Mouse (Mus musculus) CH12.LX (cell line): Measurements from ENCODE around the gene Tbx15. TPM values are rescaled to one million over a fixed set of nuclear protein-coding genes. Genes with fewer than 3 reads are reported as not detected.

Source experiments
- DNase-seq: peaks from one replicate; pipeline ENCODE4 v3.0.0-alpha.2; 2013; ENCODE audit errors: extremely low read depth
- H3K27ac ChIP-seq: 2 replicates; pipeline ENCODE4 v1.5.1; 2012; ENCODE audit warnings: low read depth, mild to moderate bottlenecking, control low read depth, moderate library complexity; ENCODE audit not compliant: insufficient read depth
- H3K27me3 ChIP-seq: replicated peaks from 2 replicates; pipeline ENCODE3; 2012; ENCODE audit warnings: inconsistent platforms
- H3K36me3 ChIP-seq, 2 experiments: replicated peaks in 1 of 2; 2 replicates each; pipeline versions ENCODE3 to v1.6.1; 2012; ENCODE audit warnings: inconsistent platforms in 1 of 2, low read length in 1 of 2, mild to moderate bottlenecking in 1 of 2, mixed read lengths in 1 of 2, moderate library complexity in 1 of 2; ENCODE audit not compliant: control insufficient read depth in 1 of 2, insufficient read depth in 1 of 2
- H3K4me1 ChIP-seq, 2 experiments: 2 replicates each; pipeline ENCODE4 v1.6.1; 2012; ENCODE audit warnings: inconsistent platforms in 1 of 2, moderate library complexity in 1 of 2; ENCODE audit not compliant: insufficient read depth in 2 of 2, control insufficient read depth in 1 of 2
- H3K4me2 ChIP-seq: 2 replicates; pipeline ENCODE4 v1.6.1; 2012; ENCODE audit warnings: low read depth, mild to moderate bottlenecking, control low read depth; ENCODE audit not compliant: poor library complexity, insufficient read depth, severe bottlenecking
- H3K4me3 ChIP-seq, 3 experiments: fragments of 150-350 bp in 1 of 3; sonication (generic) in 1 of 3; replicated peaks in 1 of 3; 2 replicates each; pipeline versions ENCODE3 to v1.5.1; 2011 to 2012; ENCODE audit warnings: low read depth in 2 of 3, low read length in 2 of 3, mild to moderate bottlenecking in 2 of 3, moderate library complexity in 2 of 3, control low read depth in 1 of 3, improper control_type of control experiment in 1 of 3, inconsistent platforms in 1 of 3, mixed read lengths in 1 of 3; ENCODE audit not compliant: poor library complexity in 1 of 3
- H3K79me2 ChIP-seq: replicated peaks from 2 replicates; pipeline ENCODE4 v1.6.1; 2012; ENCODE audit warnings: mild to moderate bottlenecking, moderate library complexity; ENCODE audit not compliant: control insufficient read depth, poor library complexity, insufficient read depth, severe bottlenecking; ENCODE audit errors: extremely low read depth
- H3K9ac ChIP-seq: 2 replicates; pipeline ENCODE4 v1.6.1; 2012; ENCODE audit warnings: low read depth, mild to moderate bottlenecking, control low read depth, moderate library complexity; ENCODE audit not compliant: insufficient read depth
- H3K9me3 ChIP-seq: replicated peaks from 2 replicates; pipeline ENCODE3; 2012; ENCODE audit warnings: low read length, inconsistent platforms, mixed read lengths
- BHLHE40 ChIP-seq: IDR thresholded peaks from 2 replicates; pipeline ENCODE4 v1.6.1; 2011; ENCODE audit warnings: mild to moderate bottlenecking, low read depth, low read length, improper control_type of control experiment
- CHD1 ChIP-seq: IDR thresholded peaks from 2 replicates; pipeline ENCODE4 v1.6.1; 2012; ENCODE audit warnings: low read depth, low read length, improper control_type of control experiment, inconsistent platforms
- CHD2 ChIP-seq: IDR thresholded peaks from 2 replicates; pipeline ENCODE4 v1.6.1; 2011; ENCODE audit warnings: low read length, improper control_type of control experiment
- CTCF ChIP-seq, 2 experiments: IDR thresholded peaks in 1 of 2; conservative IDR thresholded peaks in 1 of 2; 2 replicates each; pipeline ENCODE4 v1.5.1; 2011 to 2012; ENCODE audit warnings: low read depth in 2 of 2, low read length in 2 of 2, improper control_type of control experiment in 1 of 2, inconsistent platforms in 1 of 2, mild to moderate bottlenecking in 1 of 2, moderate library complexity in 1 of 2
- E2F4 ChIP-seq: IDR thresholded peaks from 2 replicates; pipeline ENCODE4 v1.6.1; 2011; ENCODE audit warnings: low read depth, low read length, improper control_type of control experiment; ENCODE audit not compliant: insufficient replicate concordance
- EP300 ChIP-seq: IDR thresholded peaks from 2 replicates; pipeline ENCODE4 v1.6.1; 2011; ENCODE audit warnings: low read length, improper control_type of control experiment
- ETS1 ChIP-seq: conservative IDR thresholded peaks from 2 replicates; pipeline ENCODE4 v1.6.1; 2012; ENCODE audit warnings: low read depth, mild to moderate bottlenecking, inconsistent platforms, low read length, improper control_type of control experiment, moderate library complexity
- GABPA ChIP-seq: IDR thresholded peaks from 2 replicates; pipeline ENCODE4 v1.6.1; 2012; ENCODE audit warnings: low read depth, low read length, improper control_type of control experiment, inconsistent platforms; ENCODE audit not compliant: insufficient replicate concordance
- HCFC1 ChIP-seq: IDR thresholded peaks from 2 replicates; pipeline ENCODE4 v1.6.1; 2012; ENCODE audit warnings: low read depth, mild to moderate bottlenecking, inconsistent platforms, low read length, improper control_type of control experiment
- JUN ChIP-seq: IDR thresholded peaks from 2 replicates; pipeline ENCODE4 v1.6.1; 2011; ENCODE audit warnings: low read depth, mild to moderate bottlenecking, low read length, improper control_type of control experiment, moderate library complexity; ENCODE audit not compliant: insufficient read depth
- JUND ChIP-seq: conservative IDR thresholded peaks from 2 replicates; pipeline ENCODE4 v1.6.1; 2011; ENCODE audit warnings: low read depth, low read length, improper control_type of control experiment
- MAFK ChIP-seq: IDR thresholded peaks from 2 replicates; pipeline ENCODE4 v1.6.1; 2011; ENCODE audit warnings: low read length, improper control_type of control experiment; ENCODE audit not compliant: insufficient replicate concordance
- MAX ChIP-seq: IDR thresholded peaks from 2 replicates; pipeline ENCODE4 v1.6.1; 2011; ENCODE audit warnings: low read length, improper control_type of control experiment
- MAZ ChIP-seq: IDR thresholded peaks from 2 replicates; pipeline ENCODE4 v1.6.1; 2012; ENCODE audit warnings: low read depth, mild to moderate bottlenecking, inconsistent platforms, low read length, improper control_type of control experiment, moderate library complexity
- MEF2A ChIP-seq: IDR thresholded peaks from 2 replicates; pipeline ENCODE4 v1.6.1; 2014; ENCODE audit warnings: low read depth, mild to moderate bottlenecking, inconsistent platforms, low read length, improper control_type of control experiment, borderline replicate concordance
- MXI1 ChIP-seq: IDR thresholded peaks from 2 replicates; pipeline ENCODE4 v1.6.1; 2011; ENCODE audit warnings: mild to moderate bottlenecking, low read depth, low read length, improper control_type of control experiment
- NRF1 ChIP-seq: IDR thresholded peaks from 2 replicates; pipeline ENCODE4 v1.6.1; 2014; ENCODE audit warnings: low read depth, mild to moderate bottlenecking, inconsistent platforms, low read length, improper control_type of control experiment, moderate library complexity
- PAX5 ChIP-seq: IDR thresholded peaks from 2 replicates; pipeline ENCODE4 v1.6.1; 2012; ENCODE audit warnings: low read length, inconsistent platforms, mixed read lengths
- RAD21 ChIP-seq: IDR thresholded peaks from 2 replicates; pipeline ENCODE4 v1.6.1; 2011; ENCODE audit warnings: low read depth, mild to moderate bottlenecking, low read length, improper control_type of control experiment, moderate library complexity
- SIN3A ChIP-seq: IDR thresholded peaks from 2 replicates; pipeline ENCODE4 v1.6.1; 2012; ENCODE audit warnings: low read length, improper control_type of control experiment, inconsistent platforms
- SMC3 ChIP-seq: IDR thresholded peaks from 2 replicates; pipeline ENCODE4 v1.6.1; 2011; ENCODE audit warnings: low read depth, low read length, improper control_type of control experiment
- TCF12 ChIP-seq: IDR thresholded peaks from 2 replicates; pipeline ENCODE4 v1.6.1; 2014; ENCODE audit warnings: low read depth, mild to moderate bottlenecking, inconsistent platforms, low read length, improper control_type of control experiment
- UBTF ChIP-seq: IDR thresholded peaks from 2 replicates; pipeline ENCODE4 v1.6.1; 2012; ENCODE audit warnings: low read depth, mild to moderate bottlenecking, inconsistent platforms, low read length, improper control_type of control experiment, moderate library complexity
- USF1 ChIP-seq: IDR thresholded peaks from 2 replicates; pipeline ENCODE4 v1.6.1; 2014; ENCODE audit warnings: low read depth, mild to moderate bottlenecking, inconsistent platforms, low read length, improper control_type of control experiment
- USF2 ChIP-seq: conservative IDR thresholded peaks from 2 replicates; pipeline ENCODE4 v1.6.1; 2011; ENCODE audit warnings: low read depth, low read length, improper control_type of control experiment
- ZC3H11A ChIP-seq: IDR thresholded peaks from 2 replicates; pipeline ENCODE4 v1.6.1; 2012; ENCODE audit warnings: low read depth, mild to moderate bottlenecking, inconsistent platforms, low read length, improper control_type of control experiment
- ZKSCAN1 ChIP-seq: IDR thresholded peaks from 2 replicates; pipeline ENCODE4 v1.6.1; 2012; ENCODE audit warnings: low read depth, inconsistent platforms, low read length, improper control_type of control experiment, borderline replicate concordance
- ZMIZ1 ChIP-seq: IDR thresholded peaks from 2 replicates; pipeline ENCODE4 v1.6.1; 2012; ENCODE audit warnings: low read depth, mild to moderate bottlenecking, inconsistent platforms, low read length, improper control_type of control experiment
- ZNF384 ChIP-seq: IDR thresholded peaks from 2 replicates; pipeline ENCODE4 v1.6.1; 2012; ENCODE audit warnings: low read depth, low read length, improper control_type of control experiment, inconsistent platforms
- dilution Hi-C: fragments of 300-500 bp; cut with MboI; formaldehyde crosslinking; loops from 2 replicates; pipeline ENCODE4 v1.14.3; 2020; ENCODE audit warnings: low sequenced_read_pairs; ENCODE audit not compliant: extremely low pct_unique_long_range_greater_than_20kb, extremely low pct_ligation_motif_present
- in situ Hi-C: fragments of 300-500 bp; cut with MboI; formaldehyde crosslinking; loops from 3 replicates; pipeline ENCODE4 v1.14.3; 2019; ENCODE audit warnings: low sequenced_read_pairs, low pct_ligation_motif_present, low pct_unique_long_range_greater_than_20kb, mixed read lengths
- polyA plus RNA-seq: library from polyadenylated mRNA; unstranded; fragments of >175 nt; gene quantifications from 2 replicates; pipeline ENCODE4 v1.2.1, GENCODE M21; 2012; ENCODE audit warnings: low read depth; ENCODE audit not compliant: insufficient read length
- total RNA-seq, 2 experiments: library from RNA; depleted of rRNA; stranded (reverse); fragments of 300-350 nt in 1 of 2; fragments of >200 nt in 1 of 2; gene quantifications; 2 replicates each; pipeline ENCODE4 v1.2.3; 2012 to 2014

Tbx15 gene
- total and polyA plus RNA-seq, 3 experiments, result 1.4 to 2.1 (median 1.8) TPM

GRCm38 (mm10) chr3:99288302-99288701, 48.1 kb downstream of the Tbx15 start:
- DNase-seq, result peak; percentile 21
- no peak overlapping the region for H3K4me3 ChIP-seq
- no peak overlapping the region for H3K27ac ChIP-seq
- no peaks in the 10 kb centered on the region for H3K27me3 ChIP-seq
- H3K9ac ChIP-seq, result no peak overlapping the region
- no peaks in the 10 kb centered on the region for H3K79me2 ChIP-seq
- no peaks in the 10 kb centered on the region for H3K9me3 ChIP-seq
- dilution Hi-C loops (no loop called here), in situ Hi-C loops (no loop called here)
- H3K4me2 ChIP-seq, result no peak overlapping the region
- H3K36me3 ChIP-seq, result no peaks in the 10 kb centered on the region
- TF ChIP-seq MAX (no peak), SIN3A (no peak), ZNF384 (no peak), ETS1 (no peak), MXI1 (no peak), CTCF (conservative IDR thresholded peaks at IDR 0.05 in 1 of 2, IDR thresholded peaks at IDR 0.05 in 1 of 2; ENCODE audit: low read depth in 2 of 2, low read length in 2 of 2) (peak; percentile 57 to 63), BHLHE40 (no peak), EP300 (no peak), PAX5 (no peak), JUND (no peak), ZC3H11A (no peak), RAD21 (peak; percentile 53), TCF12 (no peak), HCFC1 (no peak), USF2 (no peak), CHD2 (no peak), MAZ (no peak), SMC3 (peak; percentile 54), E2F4 (no peak), MAFK (no peak), CHD1 (no peak), ZMIZ1 (no peak), UBTF (no peak)
- H3K4me1 ChIP-seq, result peaks cover 0 to 8% of the 10 kb centered on the region in 2 experiments; a peak in 2 of 4 replicates

- DNase-seq, result no peak
- Histone ChIP-seq H3K4me1 (peaks cover 0 to 8% of the 10 kb centered on the region in 2 experiments; a peak in 2 of 4 replicates), H3K79me2 (no peaks in the 10 kb centered on the region), H3K4me2 (no peak overlapping the region), H3K9me3 (no peaks in the 10 kb centered on the region), H3K9ac (no peak overlapping the region), H3K27ac (no peak overlapping the region), H3K36me3 (no peaks in the 10 kb centered on the region), H3K4me3 (no peak overlapping the region), H3K27me3 (no peaks in the 10 kb centered on the region)
- dilution Hi-C loops, result no loop called here
- TF ChIP-seq MAZ, result no peak
- no peak for TF ChIP-seq JUN
- no peak for TF ChIP-seq RAD21
- TF ChIP-seq USF2, result no peak
- TF ChIP-seq SIN3A, result no peak
- no peak for TF ChIP-seq CHD2
- no peak for TF ChIP-seq USF1
- no peak for TF ChIP-seq ZMIZ1
- TF ChIP-seq NRF1, result no peak
- TF ChIP-seq MEF2A, result no peak
- no peak for TF ChIP-seq E2F4
- TF ChIP-seq SMC3, result no peak
- TF ChIP-seq MXI1, result no peak
- no peak for TF ChIP-seq ZKSCAN1
- no peak for TF ChIP-seq JUND
- TF ChIP-seq ETS1, result no peak
- no peak for TF ChIP-seq BHLHE40
- no peak for TF ChIP-seq GABPA
- in situ Hi-C loops, result no loop called here
Measured at GRCm38 (mm10) chr3:99290064-99290702, 50.0 kb downstream of the Tbx15 start.
